Mouse (Mus musculus) spleen, adult 2 months (tissue): ENCODE data around the gene March10.

Experiments used
- CTCF ChIP-seq: fragments of 200-500 bp; IDR thresholded peaks from 2 replicates; pipeline ENCODE4 v1.5.1; 2011; ENCODE audit warnings: mild to moderate bottlenecking, inconsistent platforms; ENCODE audit not compliant: insufficient read depth, insufficient read length, insufficient replicate concordance; ENCODE audit errors: extremely low read depth
- POLR2A ChIP-seq: fragments of 200-500 bp; IDR thresholded peaks from 2 replicates; pipeline ENCODE4 v1.6.1; 2011; ENCODE audit warnings: low read depth, low read length, inconsistent platforms

DNA sequence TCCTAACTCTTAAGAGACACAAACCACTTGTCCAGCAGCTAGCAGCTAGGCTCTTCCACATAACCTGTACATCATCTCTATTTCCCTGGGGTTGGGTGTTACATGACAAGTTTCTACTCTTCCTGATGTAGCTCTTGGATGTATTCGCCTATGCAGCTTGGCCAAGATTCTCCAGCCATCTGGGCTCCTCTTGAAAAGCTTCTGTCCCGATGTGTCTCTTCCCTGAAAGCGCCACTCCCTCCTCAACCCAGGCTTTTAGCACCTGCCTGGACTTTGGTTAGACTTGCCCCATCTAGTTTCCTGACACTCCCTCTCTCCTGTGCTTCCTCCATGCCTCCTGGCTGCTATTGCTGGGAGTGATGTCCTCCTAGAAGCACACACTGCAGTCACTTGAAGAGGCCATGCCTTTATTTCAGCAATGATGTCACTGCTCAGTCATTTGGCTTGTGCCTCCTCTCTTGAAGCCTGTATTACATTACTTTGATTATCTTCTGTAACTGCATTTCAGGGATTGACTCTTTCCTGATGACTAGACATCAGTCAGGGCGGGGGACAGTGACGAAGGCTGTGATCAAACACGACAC, 38.3 kb upstream of the March10 start:
- TF ChIP-seq CTCF (no peak), POLR2A (no peak)
